In genomic region chr7:127652050-127652449, GRCm38 (mm10) we compare ENCODE assay signal across 8 mouse cellular contexts. TPM values are rescaled to one million over a fixed set of nuclear protein-coding genes. Genes with fewer than 3 reads are reported as not detected.
DNase-seq lines count a peak whose midpoint lies in the region; ATAC-seq lines count a peak whose summit lies in the region.

No protein-coding gene starts in this region.

- no peak for ATAC-seq in heart, embryonic 12.5 days (ENCODE audit: insufficient number of reproducible peaks, low FRiP score)
- ATAC-seq in forebrain, embryonic 16.5 days = no peak
- no peak for ATAC-seq in neural tube, embryonic 12.5 days (ENCODE audit: low FRiP score, low read depth)

- peak overlapping the region; percentile 14 for H3K4me3 ChIP-seq in heart, embryonic 12.5 days
- H3K4me3 ChIP-seq in forebrain, embryonic 16.5 days (replicated peaks; ENCODE audit: low read length) = no peak overlapping the region
- no peak overlapping the region for H3K4me3 ChIP-seq in neural tube, embryonic 12.5 days

- H3K4me1 ChIP-seq in heart, embryonic 12.5 days (replicated peaks) = 0 out of 2 replicates have a peak, but pooled peaks cover 5% of the 10 kb centered on the region
- peaks cover 3% of the 10 kb centered on the region; the same call in 1 of the 2 replicates for H3K4me1 ChIP-seq in forebrain, embryonic 16.5 days (replicated peaks; ENCODE audit: control insufficient read depth, insufficient read depth, low read length)
- no peaks in the 10 kb centered on the region for H3K4me1 ChIP-seq in neural tube, embryonic 12.5 days

- H3K9me3 ChIP-seq in heart, embryonic 12.5 days (replicated peaks) = no peaks in the 10 kb centered on the region
- no peaks in the 10 kb centered on the region for H3K9me3 ChIP-seq in forebrain, embryonic 16.5 days (ENCODE audit: control insufficient read depth, low read length)
- H3K9me3 ChIP-seq in neural tube, embryonic 12.5 days = no peaks in the 10 kb centered on the region

- no peak overlapping the region for H3K27ac ChIP-seq in heart, embryonic 12.5 days (ENCODE audit: poor library complexity, severe bottlenecking)
- H3K27ac ChIP-seq in forebrain, embryonic 16.5 days (ENCODE audit: low read length) = no peak overlapping the region
- H3K27ac ChIP-seq in neural tube, embryonic 12.5 days = no peak overlapping the region

- peaks cover 8% of the 10 kb centered on the region for H3K27me3 ChIP-seq in heart, embryonic 12.5 days (replicated peaks)
- no peaks in the 10 kb centered on the region for H3K27me3 ChIP-seq in forebrain, embryonic 16.5 days (replicated peaks; ENCODE audit: control insufficient read depth, insufficient read depth, low read length)
- no peaks in the 10 kb centered on the region; the same call in 1 of the 2 replicates for H3K27me3 ChIP-seq in neural tube, embryonic 12.5 days (replicated peaks)

- no peaks in the 10 kb centered on the region for H3K36me3 ChIP-seq in heart, embryonic 12.5 days
- no peaks in the 10 kb centered on the region for H3K36me3 ChIP-seq in forebrain, embryonic 16.5 days (ENCODE audit: control insufficient read depth, insufficient read depth)
- no peaks in the 10 kb centered on the region for H3K36me3 ChIP-seq in neural tube, embryonic 12.5 days

- no peak for DNase-seq in heart, postnatal 4 days
- DNase-seq in kidney, postnatal 4 days = peak; percentile 48 to 66
- no peak for DNase-seq in left cerebral cortex, adult 11 months (ENCODE audit: low spot score)
- no peak for DNase-seq in layer of hippocampus, adult 11-12 months (ENCODE audit: low spot score)
- DNase-seq in cerebellum, adult 11 months = no peak

- peak overlapping the region; percentile 44 for H3K9ac ChIP-seq in heart, embryonic 12.5 days
- no peak overlapping the region for H3K9ac ChIP-seq in forebrain, embryonic 16.5 days (replicated peaks; ENCODE audit: low read depth, low read length)
- H3K9ac ChIP-seq in neural tube, embryonic 12.5 days = no peak overlapping the region

- 17% methylated on average over 18 of the region's 18 CpGs for WGBS in heart, embryonic 12.5 days
- 13% methylated on average over 18 of the region's 18 CpGs for WGBS in forebrain, embryonic 16.5 days
- WGBS in neural tube, embryonic 12.5 days = 9% methylated on average over 18 of the region's 18 CpGs

- H3K4me2 ChIP-seq in heart, embryonic 12.5 days = peak overlapping the region; percentile 67
- H3K4me2 ChIP-seq in forebrain, embryonic 16.5 days (ENCODE audit: low read length) = peak overlapping the region; percentile 25
- H3K4me2 ChIP-seq in neural tube, embryonic 12.5 days (replicated peaks) = peak overlapping the region; percentile 26

RNA-seq across cellular contexts. Expression of gene Zfp629, which starts 36.5 kb away (rescaled TPM):
- 12.7 and 13.7 TPM in 2 replicates for polyA plus RNA-seq in heart, embryonic 12.5 days (2016; fragmentation: Nextera tagmentation; extraction: Ambion mirVana)
- total RNA-seq in heart, postnatal 4 days (2021) = 10 to 100 TPM; 31.8 to 38.0 TPM
- 19.4 and 20.4 TPM in 2 replicates for polyA plus RNA-seq in forebrain, embryonic 16.5 days (2015; fragmentation: Nextera tagmentation; extraction: Ambion mirVana)
- polyA plus RNA-seq in neural tube, embryonic 12.5 days (2016; fragmentation: Nextera tagmentation; extraction: Ambion mirVana) = 31.8 and 35.3 TPM in 2 replicates

RNA-seq across cellular contexts. Expression of gene Bcl7c, which starts 56.7 kb away (rescaled TPM):
- 43.3 and 49.5 TPM in 2 replicates for polyA plus RNA-seq in heart, embryonic 12.5 days (2016; fragmentation: Nextera tagmentation; extraction: Ambion mirVana)
- 10 to 100 TPM; 67.6 to 71.1 TPM for total RNA-seq in heart, postnatal 4 days (2021)
- polyA plus RNA-seq in forebrain, embryonic 16.5 days (2015; fragmentation: Nextera tagmentation; extraction: Ambion mirVana) = 30.6 and 33.8 TPM in 2 replicates
- polyA plus RNA-seq in neural tube, embryonic 12.5 days (2016; fragmentation: Nextera tagmentation; extraction: Ambion mirVana) = 71.1 and 74.7 TPM in 2 replicates

Comparison
In these comparisons a context has a peak if more than half of its experiments do, and no peak if none do; other contexts are left out.
1. DNase-seq: peak in kidney, postnatal 4 days (2 of 2); none in heart, postnatal 4 days (single experiment), left cerebral cortex, adult 11 months (single experiment), layer of hippocampus, adult 11-12 months (single experiment) and cerebellum, adult 11 months (single experiment).
2. Peak in every context shown above with its lines, with median percentiles within 50 percentile points of each other: H3K4me2 ChIP-seq.